Mouse (Mus musculus) lung, postnatal 0 days (tissue): ENCODE data around the gene Smim13. TPM values are rescaled to one million over a fixed set of nuclear protein-coding genes. Genes with fewer than 3 reads are reported as not detected.
A peak's percentile ranks its signal among the peaks of the same experiment; 100 is the strongest.

Source experiments
- ATAC-seq: fragments of 200-750 bp; cut with Nextera tagmentation; 2 replicates; pipeline ENCODE4 v1.8.0; 2017; ENCODE audit warnings: moderate library complexity
- DNase-seq: peaks from one replicate; pipeline ENCODE4 v3.0.0-alpha.2; 2016; ENCODE audit warnings: low spot score
- H3K27ac ChIP-seq: fragments of 300-500 bp; sonication (generic); 2 replicates; pipeline ENCODE4 v1.5.1; 2014; ENCODE audit warnings: antibody characterized with exemption, mild to moderate bottlenecking, low read length, mixed read lengths
- H3K27me3 ChIP-seq: fragments of 300-500 bp; sonication (generic); replicated peaks from 2 replicates; pipeline ENCODE4 v1.6.1; 2014; ENCODE audit warnings: low read length, mixed read lengths; ENCODE audit not compliant: insufficient read depth
- H3K36me3 ChIP-seq: fragments of 300-500 bp; sonication (generic); 2 replicates; pipeline ENCODE4 v1.6.1; 2014; ENCODE audit warnings: low read length, mixed read lengths; ENCODE audit not compliant: insufficient read depth
- H3K4me1 ChIP-seq: fragments of 300-500 bp; sonication (generic); 2 replicates; pipeline ENCODE4 v1.6.1; 2014; ENCODE audit warnings: antibody characterized with exemption, low read depth, low read length, mixed read lengths; ENCODE audit not compliant: insufficient read depth
- H3K4me2 ChIP-seq: fragments of 300-500 bp; sonication (generic); replicated peaks from 2 replicates; pipeline ENCODE4 v1.6.1; 2014; ENCODE audit warnings: low read depth, mild to moderate bottlenecking, low read length, moderate library complexity, mixed read lengths
- H3K4me3 ChIP-seq: fragments of 300-500 bp; sonication (generic); 2 replicates; pipeline ENCODE4 v1.5.1; 2014; ENCODE audit warnings: low read depth, low read length
- H3K9ac ChIP-seq: fragments of 300-500 bp; sonication (generic); replicated peaks from 2 replicates; pipeline ENCODE4 v1.6.1; 2014; ENCODE audit warnings: low read depth, mild to moderate bottlenecking
- H3K9me3 ChIP-seq: fragments of 300-500 bp; sonication (generic); 2 replicates; pipeline ENCODE4 v1.6.1; 2016; ENCODE audit warnings: low read length, mixed read lengths
- CTCF ChIP-seq: IDR thresholded peaks from 2 replicates; pipeline ENCODE4 v1.5.1; 2016; ENCODE audit warnings: antibody characterized with exemption, mild to moderate bottlenecking
- EP300 ChIP-seq: IDR thresholded peaks from 2 replicates; pipeline ENCODE4 v1.6.1; 2016; ENCODE audit warnings: antibody characterized with exemption, mild to moderate bottlenecking, control low read depth
- WGBS: fragments of 180-500 bp; shearing (Covaris S2); extraction: QIAGEN DNeasy Blood & Tissue Kit; methylation state at CpG from one replicate; pipeline ENCODE4 v1.1.7; 2014; 5-methylcytosine and 5-hydroxymethylcytosine counted together
- polyA plus RNA-seq: library from polyadenylated mRNA; unstranded; fragments of >200 nt; fragmentation: Nextera tagmentation; extraction: Ambion mirVana; gene quantifications from 2 replicates; pipeline ENCODE4 v1.2.1, GENCODE M21; 2015

Smim13 gene
- polyA plus RNA-seq, 1 experiment from 2014 or later, result 8.2 TPM

GRCm38 (mm10) chr13:41211276-41211675 is 38.4 kb upstream of the Smim13 start:
- Histone ChIP-seq H3K27ac (no peak overlapping the region), H3K4me3 (no peak overlapping the region), H3K36me3 (no peaks in the 10 kb centered on the region), H3K9ac (no peak overlapping the region), H3K27me3 (no peaks in the 10 kb centered on the region), H3K4me2 (no peak overlapping the region), H3K9me3 (no peaks in the 10 kb centered on the region), H3K4me1 (no peaks in the 10 kb centered on the region; the same call in 1 of the 2 replicates)
- TF ChIP-seq EP300 (no peak), CTCF (no peak)
- ATAC-seq, result no peak
- 80% methylated on average over 4 of the region's 4 CpGs for WGBS
- DNase-seq, result no peak

DNA sequence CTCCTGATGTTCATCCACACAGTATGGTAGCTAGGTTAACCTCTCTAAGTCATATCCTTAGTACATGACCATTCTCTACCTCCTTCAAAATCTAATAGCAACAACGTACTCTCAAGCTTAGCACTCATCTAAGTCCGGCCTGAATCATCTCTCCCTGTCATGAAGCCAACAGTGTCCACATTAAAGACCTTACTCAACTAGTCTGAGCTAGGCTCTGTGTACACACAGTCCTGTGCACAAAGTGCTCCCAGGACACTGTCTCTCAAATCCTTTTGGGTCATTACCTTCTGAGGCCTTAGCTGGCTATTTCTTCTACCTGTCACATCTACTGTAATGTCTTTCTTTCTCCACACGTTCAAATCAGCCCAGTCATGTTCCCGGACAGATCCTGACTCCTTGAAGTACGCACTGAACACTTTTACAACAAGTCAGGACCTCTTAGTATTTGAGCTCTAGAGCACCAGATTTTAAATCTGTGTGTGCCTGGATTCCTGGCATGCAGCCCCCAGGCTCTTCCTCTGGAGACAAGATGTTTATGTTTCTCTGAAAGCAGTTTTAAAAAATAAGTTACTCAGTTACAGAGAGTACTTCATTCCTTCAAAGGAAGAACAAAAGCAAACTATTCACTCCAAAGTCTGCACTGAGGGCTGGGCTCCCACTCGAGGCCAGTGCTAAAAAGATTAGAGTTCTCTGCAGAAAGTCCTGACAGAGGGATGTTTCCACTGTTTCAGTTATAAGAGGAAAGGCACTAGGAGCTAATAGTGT is 36.9 kb upstream of the Smim13 start:
- Histone ChIP-seq H3K36me3 (no peaks in the 10 kb centered on the region), H3K9me3 (no peaks in the 10 kb centered on the region), H3K4me3 (no peak overlapping the region), H3K4me1 (no peaks in the 10 kb centered on the region; the same call in 1 of the 2 replicates), H3K27me3 (no peaks in the 10 kb centered on the region), H3K27ac (no peak overlapping the region), H3K9ac (peak overlapping the region; percentile 23; the same call in 1 of the 2 replicates), H3K4me2 (no peak overlapping the region)
- ATAC-seq (no peak), DNase-seq (peak; percentile 7)
- WGBS, result 32% methylated on average over 6 of the region's 6 CpGs
- no peak for TF ChIP-seq CTCF
- TF ChIP-seq EP300, result no peak

DNA sequence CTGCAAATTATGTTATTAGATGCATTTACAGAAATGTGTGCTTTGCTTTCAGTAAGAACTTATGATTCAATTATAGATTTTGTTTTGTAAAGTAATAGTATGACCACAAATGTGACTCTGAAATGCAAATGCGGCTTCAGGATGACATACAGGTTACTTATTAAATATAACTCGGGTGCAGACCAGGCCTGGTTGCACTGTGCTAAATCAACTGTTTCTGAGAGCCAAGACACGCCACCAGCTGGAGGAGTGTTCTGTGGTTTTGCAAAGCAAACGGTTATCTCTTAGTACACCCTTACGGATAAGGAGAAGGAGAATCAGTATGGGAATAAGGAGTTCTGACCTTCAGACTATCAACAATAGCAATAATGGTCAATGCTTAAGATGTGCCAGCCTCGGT is 34.0 kb upstream of the Smim13 start:
- ATAC-seq (no peak), DNase-seq (no peak)
- Histone ChIP-seq H3K4me3 (no peak overlapping the region), H3K27ac (no peak overlapping the region), H3K4me1 (peaks cover 3% of the 10 kb centered on the region), H3K4me2 (no peak overlapping the region), H3K9me3 (no peaks in the 10 kb centered on the region), H3K9ac (no peak overlapping the region), H3K27me3 (no peaks in the 10 kb centered on the region), H3K36me3 (no peaks in the 10 kb centered on the region)
- TF ChIP-seq CTCF, result no peak
- 76% methylated on average over 6 of the region's 6 CpGs for WGBS

DNA sequence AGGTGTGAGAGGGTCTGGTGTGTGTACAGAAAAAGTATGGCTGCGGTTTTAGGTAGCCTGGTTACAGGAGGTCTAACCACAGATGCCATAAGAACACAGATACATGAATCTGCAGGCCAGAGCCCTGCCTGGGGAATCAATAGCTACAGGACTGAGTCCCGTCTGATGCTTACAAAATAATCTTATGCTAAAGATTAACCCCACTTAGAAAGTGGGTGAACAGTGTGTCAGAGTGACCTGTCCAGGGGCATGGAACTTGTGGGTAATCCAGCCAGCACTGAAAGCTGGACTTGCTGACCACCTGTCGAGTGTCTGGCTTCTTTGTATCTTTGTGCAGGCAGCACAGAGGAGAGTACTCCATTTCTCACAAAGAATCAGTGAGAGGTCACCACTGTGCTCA is 33.4 kb upstream of the Smim13 start:
- TF ChIP-seq CTCF (no peak), EP300 (no peak)
- Histone ChIP-seq H3K4me1 (peaks cover 3% of the 10 kb centered on the region), H3K36me3 (no peaks in the 10 kb centered on the region), H3K9me3 (no peaks in the 10 kb centered on the region), H3K27me3 (no peaks in the 10 kb centered on the region), H3K9ac (no peak overlapping the region), H3K4me2 (no peak overlapping the region), H3K27ac (no peak overlapping the region), H3K4me3 (no peak overlapping the region)
- DNase-seq, result no peak
- ATAC-seq, result no peak
- 68% methylated on average over 3 of the region's 3 CpGs for WGBS

DNA sequence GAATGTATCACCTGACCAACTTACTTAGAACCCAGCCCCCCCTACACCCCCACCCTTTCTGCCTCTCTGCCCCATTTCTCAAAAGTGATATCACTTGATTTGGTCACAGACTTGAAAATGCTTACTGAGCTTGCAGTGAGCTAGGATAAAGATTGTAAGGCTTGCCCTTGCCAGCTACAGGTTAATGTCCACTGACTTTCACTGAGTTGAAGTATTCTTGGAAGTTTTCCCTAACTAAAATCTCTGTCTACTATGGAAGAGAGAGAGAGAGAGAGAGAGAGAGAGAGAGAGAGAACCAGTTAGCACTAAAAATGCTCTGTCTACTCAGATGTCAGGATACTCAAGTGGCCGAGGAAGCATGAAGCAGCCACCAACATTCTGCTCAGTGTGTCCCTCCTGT is 30.6 kb upstream of the Smim13 start:
- WGBS, result 33% methylated on average over 1 of the region's 1 CpGs
- DNase-seq (no peak), ATAC-seq (no peak)
- Histone ChIP-seq H3K4me2 (no peak overlapping the region), H3K9ac (no peak overlapping the region), H3K27ac (no peak overlapping the region), H3K9me3 (no peaks in the 10 kb centered on the region), H3K36me3 (no peaks in the 10 kb centered on the region), H3K27me3 (no peaks in the 10 kb centered on the region), H3K4me3 (no peak overlapping the region), H3K4me1 (peaks cover 3% of the 10 kb centered on the region)
- no peak for TF ChIP-seq EP300
- TF ChIP-seq CTCF, result no peak

DNA sequence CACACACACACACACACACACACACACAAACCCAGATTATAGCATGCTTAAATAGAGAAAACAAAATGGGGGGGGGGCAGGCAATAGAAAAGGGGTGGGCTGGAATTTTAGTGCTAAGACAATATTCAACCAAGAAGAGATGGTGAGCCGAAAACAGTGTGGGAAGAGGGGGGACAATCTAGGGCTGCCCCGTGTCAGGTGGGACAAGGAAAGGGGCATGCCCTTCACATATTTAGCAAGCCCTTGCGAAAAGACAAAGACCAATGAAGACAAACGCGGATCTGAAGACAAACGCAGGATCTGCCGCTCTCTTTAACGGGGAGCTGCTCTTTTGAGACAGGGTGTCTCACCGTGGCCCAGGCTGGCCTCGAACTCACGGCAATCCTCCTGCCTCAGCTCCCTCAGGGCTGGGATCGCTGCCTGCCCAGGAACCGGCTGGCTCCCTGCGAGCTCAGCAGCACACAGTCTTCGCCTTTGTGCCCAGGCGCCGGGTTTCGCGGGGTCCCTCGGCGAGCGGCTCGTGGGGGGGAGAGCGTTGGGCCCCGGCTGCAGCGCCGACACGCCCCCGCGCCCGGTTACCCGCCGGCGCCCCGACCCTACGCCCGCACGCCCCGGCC is 29.8 kb upstream of the Smim13 start:
- ATAC-seq, result peak; percentile 48; the same call in 1 of the 2 replicates
- TF ChIP-seq CTCF (no peak), EP300 (no peak)

More for the DNA sequence above, 29.8 kb upstream of the Smim13 start:
- no peaks in the 10 kb centered on the region for H3K36me3 ChIP-seq
- no peak overlapping the region for H3K27ac ChIP-seq
- peaks cover 3% of the 10 kb centered on the region for H3K4me1 ChIP-seq
- H3K27me3 ChIP-seq, result no peaks in the 10 kb centered on the region
- H3K9me3 ChIP-seq, result no peaks in the 10 kb centered on the region
- 2% methylated on average over 30 of the region's 39 CpGs for WGBS
- no peak for DNase-seq
- H3K9ac ChIP-seq, result no peak overlapping the region
- peak overlapping the region; percentile 49 for H3K4me3 ChIP-seq
- peak overlapping the region; percentile 81 for H3K4me2 ChIP-seq
